Mouse (Mus musculus) embryonic facial prominence, embryonic 14.5 days (tissue): ENCODE results near the gene Aatk. TPM values are rescaled to one million over a fixed set of nuclear protein-coding genes. Genes with fewer than 3 reads are reported as not detected.

Source experiments
- ATAC-seq: fragments of 200-750 bp; cut with Nextera tagmentation; 2 replicates; pipeline ENCODE4 v1.8.0; 2017; ENCODE audit warnings: low read depth, moderate number of reproducible peaks, moderate TSS enrichment
- DNase-seq: peaks from one replicate; pipeline ENCODE4 v3.0.0-alpha.2; 2015; ENCODE audit warnings: low spot score
- H3K27ac ChIP-seq: fragments of 300-500 bp; sonication (generic); replicated peaks from 2 replicates; pipeline ENCODE4 v1.5.1; 2014; ENCODE audit warnings: low read depth, mild to moderate bottlenecking, low read length, moderate library complexity
- H3K27me3 ChIP-seq: fragments of 300-500 bp; sonication (generic); replicated peaks from 2 replicates; pipeline ENCODE4 v1.6.1; 2014; ENCODE audit warnings: low read length; ENCODE audit not compliant: control insufficient read depth, insufficient read depth
- H3K36me3 ChIP-seq: fragments of 300-500 bp; sonication (generic); 2 replicates; pipeline ENCODE4 v1.6.1; 2014; ENCODE audit warnings: low read length, mixed read lengths; ENCODE audit not compliant: control insufficient read depth, insufficient read depth
- H3K4me1 ChIP-seq: fragments of 300-500 bp; sonication (generic); 2 replicates; pipeline ENCODE4 v1.6.1; 2014; ENCODE audit warnings: antibody characterized with exemption, low read length; ENCODE audit not compliant: control insufficient read depth, insufficient read depth
- H3K4me2 ChIP-seq: fragments of 300-500 bp; sonication (generic); 2 replicates; pipeline ENCODE4 v1.6.1; 2014; ENCODE audit warnings: low read depth, mild to moderate bottlenecking, low read length, moderate library complexity, mixed read lengths
- H3K4me3 ChIP-seq: fragments of 300-500 bp; sonication (generic); 2 replicates; pipeline ENCODE4 v1.5.1; 2014; ENCODE audit warnings: low read depth, mild to moderate bottlenecking, low read length
- H3K9ac ChIP-seq: fragments of 300-500 bp; sonication (generic); 2 replicates; pipeline ENCODE4 v1.6.1; 2014; ENCODE audit warnings: low read depth, mild to moderate bottlenecking, low read length, moderate library complexity, mixed read lengths
- H3K9me3 ChIP-seq: fragments of 300-500 bp; sonication (generic); 2 replicates; pipeline ENCODE4 v1.6.1; 2016; ENCODE audit warnings: low read length; ENCODE audit not compliant: control insufficient read depth
- WGBS: fragments of 180-500 bp; shearing (Covaris S2); extraction: QIAGEN DNeasy Blood & Tissue Kit; methylation state at CpG from one replicate; pipeline ENCODE4 v1.1.7; 2014; 5-methylcytosine and 5-hydroxymethylcytosine counted together
- polyA plus RNA-seq: library from polyadenylated mRNA; unstranded; fragments of >200 nt; fragmentation: Nextera tagmentation; extraction: Ambion mirVana; gene quantifications from 2 replicates; pipeline ENCODE4 v1.2.1, GENCODE M21; 2014

Gene Aatk
- polyA plus RNA-seq, result 8.7 and 10.8 TPM in 2 replicates

GRCm38 (mm10) chr11:120046553-120047191 lies at the start of gene Aatk:
Aatk (minus strand) TSS chr11:120047167.
- 4% methylated on average over 7 of the region's 63 CpGs for WGBS
- Histone ChIP-seq H3K36me3 (no peaks in the 10 kb centered on the region), H3K4me2 (peak within 1 kb of the TSS; percentile 96), H3K9ac (peak within 1 kb of the TSS; percentile 74), H3K4me1 (peaks cover 25% of the 10 kb centered on the region), H3K27me3 (peaks cover 28% of the 10 kb centered on the region), H3K9me3 (no peaks in the 10 kb centered on the region), H3K4me3 (peak within 1 kb of the TSS; percentile 65), H3K27ac (no peak within 1 kb of the TSS)
- ATAC-seq (no peak), DNase-seq (no peak)

GRCm38 (mm10) chr11:120092817-120093591 lies 46.0 kb upstream of the Aatk start:
- Histone ChIP-seq H3K4me2 (no peak overlapping the region), H3K4me1 (peaks cover 7% of the 10 kb centered on the region; the same call in 1 of the 2 replicates), H3K27me3 (no peaks in the 10 kb centered on the region), H3K9me3 (no peaks in the 10 kb centered on the region), H3K36me3 (peaks cover 58% of the 10 kb centered on the region), H3K27ac (no peak overlapping the region), H3K9ac (no peak overlapping the region), H3K4me3 (no peak overlapping the region)
- 79% methylated on average over 21 of the region's 23 CpGs for WGBS
- ATAC-seq, result peak; percentile 34; the same call in 1 of the 2 replicates
- no peak for DNase-seq

- Histone ChIP-seq H3K27ac (no peak overlapping the region), H3K27me3 (no peaks in the 10 kb centered on the region), H3K4me2 (no peak overlapping the region), H3K9me3 (no peaks in the 10 kb centered on the region), H3K36me3 (peaks cover 55% of the 10 kb centered on the region), H3K4me3 (no peak overlapping the region), H3K4me1 (peaks cover 5% of the 10 kb centered on the region), H3K9ac (no peak overlapping the region)
- DNase-seq, result no peak
- 90% methylated on average over 4 of the region's 4 CpGs for WGBS
- ATAC-seq, result no peak
These were observed 43.7 kb upstream of the Aatk start for GRCm38 (mm10) chr11:120090661-120091060.

DNA sequence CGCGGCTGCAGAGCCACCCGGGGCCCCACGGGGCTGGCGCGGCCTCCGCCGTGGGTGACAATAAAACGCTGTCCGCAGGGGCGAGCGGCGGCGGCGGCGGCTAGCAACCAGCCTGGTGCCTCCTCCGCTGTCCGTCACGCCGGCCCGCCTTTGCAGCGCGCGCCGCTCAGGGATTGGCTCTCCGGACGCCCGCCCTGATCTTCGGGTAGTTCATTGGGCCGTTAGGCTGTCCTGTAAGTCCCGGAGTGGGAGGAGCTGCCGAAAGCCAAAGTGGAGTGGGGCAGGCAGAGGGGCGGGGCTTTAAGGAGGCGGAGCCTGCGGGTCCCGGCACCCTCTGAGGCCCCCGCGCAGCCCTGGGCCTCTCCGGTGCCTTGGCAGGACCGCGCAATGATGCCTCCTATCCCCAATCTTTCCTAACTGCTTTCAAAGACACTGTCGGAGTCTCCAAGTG lies 39.8 kb upstream of the Aatk start, which contains the start of gene Cep131:
Gene Cep131, minus strand, starts transcription at position 126 of the 451 bp plus-strand sequence.
- H3K9ac ChIP-seq, result peak within 1 kb of the TSS; percentile 97
- peak within 1 kb of the TSS; percentile 95 for H3K4me3 ChIP-seq
- H3K27me3 ChIP-seq, result no peaks in the 10 kb centered on the region
- WGBS, result under 1% methylated on average over 31 of the region's 42 CpGs
- ATAC-seq (peak; percentile 100), DNase-seq (peak; percentile 99)
- H3K4me1 ChIP-seq, result peaks cover 9% of the 10 kb centered on the region
- peak within 1 kb of the TSS; percentile 70 for H3K27ac ChIP-seq
- H3K4me2 ChIP-seq, result peak within 1 kb of the TSS; percentile 94
- no peaks in the 10 kb centered on the region for H3K9me3 ChIP-seq
- H3K36me3 ChIP-seq, result peaks cover 38% of the 10 kb centered on the region

DNA sequence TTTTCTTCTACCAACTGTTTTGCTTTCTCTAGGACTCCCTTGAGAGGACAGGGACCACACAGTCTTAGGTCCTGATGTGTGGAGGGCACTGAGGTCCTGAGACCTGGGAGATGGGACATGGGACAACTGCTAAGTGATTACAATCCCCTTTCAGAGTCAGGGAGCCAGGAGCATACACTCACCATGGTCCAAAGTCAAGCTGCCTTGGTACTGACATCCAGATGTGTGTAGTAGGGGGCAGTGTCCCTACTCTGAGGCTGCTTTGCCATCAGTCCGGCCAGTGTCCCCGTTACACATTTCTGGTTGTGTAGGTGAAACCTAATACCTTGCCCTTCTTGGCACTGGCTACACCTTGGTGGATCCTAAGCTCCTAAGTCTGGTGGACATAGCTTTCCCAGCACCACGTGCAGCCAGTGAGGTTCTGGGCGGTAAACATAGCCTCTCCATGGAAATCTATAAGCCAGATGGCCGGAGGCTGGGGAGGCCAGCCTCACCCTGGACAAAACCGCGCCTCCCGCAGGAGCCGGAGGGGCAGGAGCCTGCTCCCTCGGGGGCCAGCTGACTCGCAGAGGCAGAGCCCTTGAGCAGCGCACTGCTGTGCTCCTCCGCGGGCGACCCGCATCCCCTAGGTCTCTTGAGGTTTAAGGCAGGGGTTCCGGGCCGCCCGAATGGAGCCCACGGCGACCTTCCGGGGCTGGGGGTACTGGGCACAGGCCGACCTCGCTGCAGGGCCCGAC lies 39.1 kb upstream of the Aatk start:
- ATAC-seq, result peak; percentile 19
- H3K4me3 ChIP-seq, result peak overlapping the region; percentile 95
- H3K9ac ChIP-seq, result peak overlapping the region; percentile 97
- H3K36me3 ChIP-seq, result peaks cover 37% of the 10 kb centered on the region
- WGBS, result 0% methylated on average over 17 of the region's 25 CpGs
- peaks cover 9% of the 10 kb centered on the region for H3K4me1 ChIP-seq
- H3K4me2 ChIP-seq, result peak overlapping the region; percentile 94
- DNase-seq, result peak; percentile 35
- H3K27ac ChIP-seq, result peak overlapping the region; percentile 70
- H3K27me3 ChIP-seq, result no peaks in the 10 kb centered on the region
- no peaks in the 10 kb centered on the region for H3K9me3 ChIP-seq

- H3K4me3 ChIP-seq, result no peak overlapping the region
- peaks cover 81% of the 10 kb centered on the region for H3K36me3 ChIP-seq
- H3K9ac ChIP-seq, result no peak overlapping the region
- no peak overlapping the region for H3K4me2 ChIP-seq
- H3K27ac ChIP-seq, result no peak overlapping the region
- ATAC-seq (no peak), DNase-seq (no peak)
- 85% methylated on average over 6 of the region's 6 CpGs for WGBS
- H3K4me1 ChIP-seq, result 0 out of 2 replicates have a peak, but pooled peaks cover under 1% of the 10 kb centered on the region
- H3K27me3 ChIP-seq, result no peaks in the 10 kb centered on the region
- no peaks in the 10 kb centered on the region for H3K9me3 ChIP-seq
These were observed 33.3 kb upstream of the Aatk start for GRCm38 (mm10) chr11:120080282-120080681.

DNA sequence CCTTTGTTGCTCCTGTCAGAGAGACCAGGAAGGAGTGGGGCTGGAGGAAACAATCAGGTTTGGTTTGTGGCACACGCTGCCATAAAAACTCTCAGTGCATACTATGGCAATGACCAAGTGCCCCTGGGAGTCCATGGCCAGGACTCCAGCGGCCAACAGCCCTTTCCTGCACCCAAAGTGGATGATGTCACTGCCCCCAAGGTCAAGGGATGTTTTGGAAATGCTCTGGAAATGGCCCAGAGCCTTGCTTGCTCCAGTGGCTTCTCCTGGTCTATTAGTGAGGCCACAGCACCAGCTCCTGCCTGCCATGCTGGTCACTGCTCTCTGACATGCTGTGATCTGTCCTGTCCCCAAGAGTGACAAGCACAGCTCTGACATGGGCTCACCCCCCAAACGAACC lies 29.2 kb upstream of the Aatk start:
- H3K4me2 ChIP-seq, result no peak overlapping the region
- H3K36me3 ChIP-seq, result peaks cover 86% of the 10 kb centered on the region
- no peaks in the 10 kb centered on the region for H3K4me1 ChIP-seq
- no peak overlapping the region for H3K9ac ChIP-seq
- no peaks in the 10 kb centered on the region for H3K27me3 ChIP-seq
- DNase-seq (no peak), ATAC-seq (no peak)
- no peak overlapping the region for H3K4me3 ChIP-seq
- 79% methylated on average over 3 of the region's 3 CpGs for WGBS
- no peak overlapping the region for H3K27ac ChIP-seq
- no peaks in the 10 kb centered on the region for H3K9me3 ChIP-seq

DNA sequence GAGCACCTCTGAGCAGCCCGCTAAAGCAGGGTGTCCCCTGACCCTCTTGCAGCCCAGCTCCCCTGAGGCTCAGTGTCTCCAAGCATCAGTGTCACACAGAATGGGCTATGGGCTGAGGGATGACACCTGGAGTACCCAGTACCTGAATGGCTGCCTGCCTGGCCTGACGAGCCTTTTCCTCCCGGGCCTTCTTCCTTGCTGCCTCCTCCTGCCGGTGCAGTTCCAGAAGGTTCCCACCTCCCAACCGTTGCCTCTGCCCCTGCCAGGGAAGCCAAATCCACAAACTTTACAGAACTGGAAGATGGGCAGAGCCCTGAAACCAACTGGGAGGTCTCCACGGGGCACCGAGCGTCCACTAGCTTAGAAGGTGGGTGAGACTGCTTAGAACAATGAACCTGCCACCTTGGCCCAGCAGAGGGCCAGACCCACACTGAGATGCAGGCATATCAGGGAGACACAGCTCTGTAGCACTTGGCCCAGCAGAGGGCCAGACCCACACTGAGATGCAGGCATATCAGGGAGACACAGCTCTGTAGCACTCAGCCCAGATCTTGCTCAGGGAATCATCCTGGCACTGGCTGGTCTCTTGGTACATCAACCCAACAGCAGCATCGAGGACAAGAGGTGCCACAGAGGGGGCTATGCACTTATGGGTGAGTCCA lies 26.1 kb upstream of the Aatk start:
- 90% methylated on average over 9 of the region's 9 CpGs for WGBS
- H3K4me3 ChIP-seq, result no peak overlapping the region
- H3K9me3 ChIP-seq, result no peaks in the 10 kb centered on the region
- no peak overlapping the region for H3K9ac ChIP-seq
- no peak for ATAC-seq
- H3K27me3 ChIP-seq, result no peaks in the 10 kb centered on the region
- no peak overlapping the region for H3K4me2 ChIP-seq
- H3K4me1 ChIP-seq, result no peaks in the 10 kb centered on the region
- H3K27ac ChIP-seq, result no peak overlapping the region
- H3K36me3 ChIP-seq, result peaks cover 78% of the 10 kb centered on the region
- DNase-seq, result no peak
